Mouse (Mus musculus): ENCODE measurements around the gene Tpmt.

Gene Tpmt

DNA sequence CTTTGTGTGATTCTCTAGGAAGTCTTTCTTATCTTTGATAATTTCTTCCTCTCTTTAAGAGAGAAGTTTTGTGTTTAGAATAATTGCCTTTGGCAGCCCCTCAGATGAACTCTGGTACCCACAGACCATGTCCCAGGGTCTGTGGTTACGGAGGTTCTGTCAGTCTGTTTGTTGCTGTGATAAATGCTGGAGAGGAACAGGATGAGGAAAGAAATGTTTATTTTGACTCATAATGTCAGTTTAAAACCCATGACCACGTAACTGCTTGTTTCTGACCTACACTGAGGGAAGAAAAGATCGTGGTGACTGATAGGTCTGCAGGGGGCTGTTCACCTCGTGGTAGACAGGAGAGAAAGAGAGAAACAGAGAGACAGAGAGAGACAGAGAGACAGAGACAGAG is 68.6 kb downstream of the Tpmt start:
- DNase-seq = no peak

DNA sequence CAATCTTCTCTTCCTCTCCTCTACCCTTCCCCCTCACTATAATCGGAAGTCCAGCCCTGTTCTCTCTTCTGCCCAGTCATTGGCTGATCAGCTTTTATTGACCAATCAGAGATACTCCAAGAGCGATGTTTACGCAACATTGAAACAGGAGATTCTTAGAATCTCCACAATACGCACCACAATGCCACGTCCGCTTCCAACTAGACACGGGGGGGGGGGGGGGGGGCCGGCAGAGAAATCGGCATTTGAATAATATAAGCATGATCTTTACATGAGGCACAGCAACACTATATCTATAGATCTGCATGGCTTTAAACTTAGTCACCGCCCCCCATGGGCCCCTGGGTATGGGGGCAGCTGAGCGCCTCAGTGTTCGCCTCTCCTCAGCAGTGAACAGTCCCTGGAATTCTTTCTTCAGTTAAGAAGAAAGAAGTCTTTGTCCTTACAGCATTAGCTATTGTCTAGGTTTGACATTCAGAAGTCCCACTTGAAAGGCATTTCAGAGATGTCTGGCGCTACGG is 69.4 kb downstream of the Tpmt start:
- no peak for DNase-seq
